Mouse (Mus musculus): ENCODE data around the gene Mymx.

- TF ChIP-seq CTCF (conservative IDR thresholded peaks at IDR 0.05; ENCODE audit: low read length) (no peak), POU5F1 (IDR thresholded peaks at IDR 0.05; ENCODE audit: borderline replicate concordance, low read length) (no peak), NANOG (IDR thresholded peaks at IDR 0.05; ENCODE audit: borderline replicate concordance, low read length) (no peak)
These were observed 13.5 kb downstream of the Mymx start for GRCm38 (mm10) chr17:45588370-45588769.
